Mouse (Mus musculus) limb, embryonic 15.5 days (tissue): Measurements from ENCODE around the gene Slc35g3. TPM values are rescaled to one million over a fixed set of nuclear protein-coding genes. Genes with fewer than 3 reads are reported as not detected.

Experiments
- ATAC-seq: fragments of 200-750 bp; cut with Nextera tagmentation; 2 replicates; pipeline ENCODE4 v1.8.0; 2017; ENCODE audit warnings: low read depth, moderate TSS enrichment; ENCODE audit not compliant: insufficient number of reproducible peaks, low FRiP score, low TSS enrichment
- H3K27ac ChIP-seq: fragments of 300-500 bp; sonication (generic); 2 replicates; pipeline ENCODE4 v1.5.1; 2015; ENCODE audit warnings: moderate library complexity, mild to moderate bottlenecking, inconsistent platforms
- H3K27me3 ChIP-seq: fragments of 300-500 bp; sonication (generic); 2 replicates; pipeline ENCODE4 v1.6.1; 2015; ENCODE audit warnings: inconsistent platforms
- H3K36me3 ChIP-seq: fragments of 300-500 bp; sonication (generic); 2 replicates; pipeline ENCODE4 v1.6.1; 2015; ENCODE audit warnings: inconsistent platforms
- H3K4me1 ChIP-seq: fragments of 300-500 bp; sonication (generic); 2 replicates; pipeline ENCODE4 v1.6.1; 2015; ENCODE audit warnings: inconsistent platforms
- H3K4me2 ChIP-seq: fragments of 300-500 bp; sonication (generic); 2 replicates; pipeline ENCODE4 v1.6.1; 2015; ENCODE audit warnings: mild to moderate bottlenecking, inconsistent platforms
- H3K4me3 ChIP-seq: fragments of 300-500 bp; sonication (generic); 2 replicates; pipeline ENCODE4 v1.5.1; 2015; ENCODE audit warnings: mild to moderate bottlenecking, inconsistent platforms
- H3K9ac ChIP-seq: fragments of 300-500 bp; sonication (generic); 2 replicates; pipeline ENCODE4 v1.6.1; 2015; ENCODE audit warnings: inconsistent platforms
- H3K9me3 ChIP-seq: fragments of 300-500 bp; sonication (generic); 2 replicates; pipeline ENCODE4 v1.6.1; 2016; ENCODE audit warnings: inconsistent platforms
- WGBS: fragments of 180-500 bp; shearing (Covaris S2); methylation state at CpG from one replicate; pipeline ENCODE4 v1.1.7; 2015; 5-methylcytosine and 5-hydroxymethylcytosine counted together
- polyA plus RNA-seq: library from polyadenylated mRNA; unstranded; fragments of >200 nt; fragmentation: Nextera tagmentation; extraction: Ambion mirVana; gene quantifications from 2 replicates; pipeline ENCODE4 v1.2.1, GENCODE M21; 2015

Slc35g3 gene
- polyA plus RNA-seq, 1 experiment from 2014 or later, result 0.09 TPM

- H3K36me3 ChIP-seq, result peaks cover 16% of the 10 kb centered on the region
- no peak overlapping the region for H3K4me2 ChIP-seq
- ATAC-seq, result no peak
- no peaks in the 10 kb centered on the region for H3K9me3 ChIP-seq
- no peak overlapping the region for H3K27ac ChIP-seq
- no peak overlapping the region for H3K4me3 ChIP-seq
- peaks cover 22% of the 10 kb centered on the region for H3K4me1 ChIP-seq
- no peak overlapping the region for H3K9ac ChIP-seq
- H3K27me3 ChIP-seq, result no peaks in the 10 kb centered on the region
- WGBS, result 25% methylated on average over 4 of the region's 4 CpGs
These were observed 20.1 kb upstream of the Slc35g3 start for GRCm38 (mm10) chr11:69781828-69782227.

- Histone ChIP-seq H3K27ac (no peak overlapping the region), H3K36me3 (peaks cover 34% of the 10 kb centered on the region), H3K4me3 (no peak overlapping the region), H3K27me3 (no peaks in the 10 kb centered on the region), H3K9ac (no peak overlapping the region), H3K4me1 (peaks cover 14% of the 10 kb centered on the region), H3K9me3 (no peaks in the 10 kb centered on the region), H3K4me2 (no peak overlapping the region)
- 29% methylated on average over 7 of the region's 7 CpGs for WGBS
- ATAC-seq, result no peak
These were observed 17.2 kb upstream of the Slc35g3 start for GRCm38 (mm10) chr11:69778985-69779384.

DNA sequence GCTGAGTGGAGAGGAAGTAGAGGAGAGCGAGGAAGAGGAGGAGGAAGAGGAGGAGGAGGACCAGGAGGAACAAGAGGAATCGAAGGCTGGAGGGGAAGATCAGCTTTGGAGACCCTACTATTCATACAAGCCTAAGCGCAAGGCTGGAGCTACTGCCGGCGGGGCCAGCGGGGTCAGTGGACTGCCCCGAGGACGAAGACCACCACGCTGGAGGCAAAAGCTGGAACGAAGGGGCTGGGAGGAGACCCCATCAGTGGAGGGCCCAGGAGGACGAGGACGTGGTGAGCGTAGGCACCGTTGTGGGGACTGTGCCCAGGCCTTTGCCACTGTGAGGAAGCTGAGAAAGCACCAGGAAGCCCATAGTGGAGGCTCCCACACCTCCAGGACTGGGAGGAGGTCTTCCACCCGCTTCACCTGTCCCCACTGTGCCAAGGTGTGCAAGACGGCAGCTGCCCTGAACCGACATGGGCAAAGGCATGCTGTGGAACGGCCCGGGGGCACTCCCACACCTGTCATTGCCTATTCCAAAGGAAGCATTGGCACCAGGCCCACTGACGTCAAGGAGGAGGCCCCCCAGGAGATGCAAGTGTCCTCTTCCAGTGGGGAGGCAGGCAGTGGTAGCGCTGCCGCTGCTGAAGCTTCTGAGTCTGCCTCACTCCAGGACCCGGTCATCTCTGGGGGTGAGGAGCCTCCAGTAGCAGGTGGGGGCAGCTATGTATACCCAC lies 16.7 kb upstream of the Slc35g3 start:
- H3K36me3 ChIP-seq, result peaks cover 34% of the 10 kb centered on the region
- no peak overlapping the region for H3K9ac ChIP-seq
- H3K9me3 ChIP-seq, result no peaks in the 10 kb centered on the region
- no peak overlapping the region for H3K4me3 ChIP-seq
- H3K27me3 ChIP-seq, result no peaks in the 10 kb centered on the region
- H3K4me1 ChIP-seq, result peaks cover 14% of the 10 kb centered on the region
- no peak overlapping the region for H3K27ac ChIP-seq
- no peak for ATAC-seq
- no peak overlapping the region for H3K4me2 ChIP-seq
- WGBS, result 58% methylated on average over 23 of the region's 23 CpGs

DNA sequence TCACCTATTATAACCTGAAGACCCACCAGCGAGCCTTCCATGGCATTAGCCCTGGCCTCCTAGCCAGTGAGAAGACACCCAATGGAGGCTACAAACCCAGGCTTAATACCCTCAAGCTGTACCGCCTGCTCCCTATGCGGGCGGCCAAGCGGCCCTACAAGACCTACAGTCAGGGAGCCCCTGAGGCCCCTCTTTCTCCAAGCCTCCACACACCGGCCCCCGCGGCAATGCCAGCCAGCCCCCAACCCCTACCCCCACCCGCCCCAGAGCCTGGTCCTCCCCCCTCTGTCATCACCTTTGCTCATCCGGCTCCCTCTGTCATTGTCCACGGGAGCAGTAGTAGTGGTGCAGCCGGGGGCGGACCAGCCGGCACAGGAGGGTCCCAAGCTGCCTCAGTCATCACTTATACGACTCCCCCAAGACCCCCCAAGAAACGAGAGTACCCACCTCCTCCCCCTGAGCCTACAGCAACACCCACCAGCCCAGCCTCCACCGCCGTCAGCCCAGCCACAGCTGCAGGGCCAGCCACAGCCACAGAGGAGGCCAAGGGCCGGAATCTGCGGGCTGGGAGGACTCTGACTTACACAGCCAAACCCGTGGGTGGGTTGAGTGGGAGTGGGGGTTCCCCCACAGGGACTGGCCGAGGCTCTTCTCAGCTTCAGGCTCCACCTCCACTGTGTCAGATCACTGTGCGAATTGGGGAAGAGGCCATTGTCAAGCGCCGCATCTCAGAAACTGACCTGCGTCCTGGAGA lies 15.9 kb upstream of the Slc35g3 start:
- H3K27me3 ChIP-seq, result no peaks in the 10 kb centered on the region
- H3K36me3 ChIP-seq, result peaks cover 34% of the 10 kb centered on the region
- peaks cover 14% of the 10 kb centered on the region for H3K4me1 ChIP-seq
- no peak overlapping the region for H3K27ac ChIP-seq
- no peak overlapping the region for H3K4me2 ChIP-seq
- H3K9ac ChIP-seq, result no peak overlapping the region
- no peak for ATAC-seq
- no peaks in the 10 kb centered on the region for H3K9me3 ChIP-seq
- H3K4me3 ChIP-seq, result no peak overlapping the region
- WGBS, result 67% methylated on average over 25 of the region's 26 CpGs

- H3K27ac ChIP-seq, result no peak overlapping the region
- H3K4me1 ChIP-seq, result peaks cover 14% of the 10 kb centered on the region
- no peak overlapping the region for H3K9ac ChIP-seq
- ATAC-seq, result no peak
- H3K4me3 ChIP-seq, result no peak overlapping the region
- H3K9me3 ChIP-seq, result no peaks in the 10 kb centered on the region
- no peak overlapping the region for H3K4me2 ChIP-seq
- WGBS, result 79% methylated on average over 20 of the region's 20 CpGs
- no peaks in the 10 kb centered on the region for H3K27me3 ChIP-seq
- peaks cover 34% of the 10 kb centered on the region for H3K36me3 ChIP-seq
These were observed 14.7 kb upstream of the Slc35g3 start for GRCm38 (mm10) chr11:69776488-69776887.

DNA sequence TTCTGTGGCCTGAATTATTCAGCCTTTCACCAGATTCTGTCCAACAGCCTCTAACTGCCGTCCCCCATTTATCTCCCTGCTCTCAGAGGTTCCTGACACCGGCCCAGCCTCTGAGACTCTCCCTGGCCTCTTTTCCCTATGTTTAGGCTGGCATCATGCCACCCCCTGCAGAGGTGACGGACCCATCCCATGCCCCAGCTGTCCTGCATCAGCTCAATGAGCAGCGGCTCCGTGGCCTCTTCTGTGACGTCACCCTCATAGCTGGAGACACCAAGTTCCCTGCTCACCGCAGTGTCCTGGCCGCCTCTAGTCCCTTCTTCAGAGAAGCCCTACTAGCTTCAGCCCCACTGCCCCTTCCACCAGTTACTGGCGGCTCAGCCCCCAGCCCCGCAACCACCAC lies 13.9 kb upstream of the Slc35g3 start:
- no peak overlapping the region for H3K4me3 ChIP-seq
- peaks cover 37% of the 10 kb centered on the region for H3K36me3 ChIP-seq
- no peak overlapping the region for H3K4me2 ChIP-seq
- H3K9ac ChIP-seq, result no peak overlapping the region
- WGBS, result 69% methylated on average over 10 of the region's 10 CpGs
- no peak for ATAC-seq
- H3K4me1 ChIP-seq, result peaks cover 14% of the 10 kb centered on the region
- no peaks in the 10 kb centered on the region for H3K27me3 ChIP-seq
- H3K9me3 ChIP-seq, result no peaks in the 10 kb centered on the region
- H3K27ac ChIP-seq, result no peak overlapping the region

DNA sequence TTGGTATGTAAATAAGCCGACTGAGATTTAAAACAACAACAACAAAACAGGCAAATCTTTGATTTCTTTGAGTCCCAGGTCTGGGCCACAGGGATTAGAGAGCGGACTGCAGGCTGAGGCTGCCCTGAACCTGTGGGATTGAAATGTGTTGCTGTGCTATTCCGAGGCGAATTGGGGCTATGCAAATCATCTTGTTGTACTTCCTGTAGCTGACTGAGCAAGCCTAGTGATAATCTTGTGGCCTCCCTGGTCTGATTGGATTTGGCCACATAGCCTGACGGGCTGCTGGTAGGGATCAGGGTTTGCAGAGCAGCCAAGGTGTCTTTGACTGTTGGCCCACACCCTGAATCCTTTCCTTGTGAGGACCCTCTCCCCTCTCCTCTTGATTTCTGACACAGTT lies 13.2 kb upstream of the Slc35g3 start:
- ATAC-seq, result no peak
- WGBS, result 68% methylated on average over 5 of the region's 5 CpGs
- Histone ChIP-seq H3K9me3 (no peaks in the 10 kb centered on the region), H3K36me3 (peaks cover 40% of the 10 kb centered on the region), H3K4me1 (peaks cover 14% of the 10 kb centered on the region), H3K4me2 (no peak overlapping the region), H3K27ac (no peak overlapping the region), H3K27me3 (no peaks in the 10 kb centered on the region), H3K4me3 (no peak overlapping the region), H3K9ac (no peak overlapping the region)

- peak overlapping the region; percentile 94 for H3K27ac ChIP-seq
- 48% methylated on average over 4 of the region's 4 CpGs for WGBS
These were observed 5.8 kb upstream of the Slc35g3 start for GRCm38 (mm10) chr11:69767625-69767909.

DNA sequence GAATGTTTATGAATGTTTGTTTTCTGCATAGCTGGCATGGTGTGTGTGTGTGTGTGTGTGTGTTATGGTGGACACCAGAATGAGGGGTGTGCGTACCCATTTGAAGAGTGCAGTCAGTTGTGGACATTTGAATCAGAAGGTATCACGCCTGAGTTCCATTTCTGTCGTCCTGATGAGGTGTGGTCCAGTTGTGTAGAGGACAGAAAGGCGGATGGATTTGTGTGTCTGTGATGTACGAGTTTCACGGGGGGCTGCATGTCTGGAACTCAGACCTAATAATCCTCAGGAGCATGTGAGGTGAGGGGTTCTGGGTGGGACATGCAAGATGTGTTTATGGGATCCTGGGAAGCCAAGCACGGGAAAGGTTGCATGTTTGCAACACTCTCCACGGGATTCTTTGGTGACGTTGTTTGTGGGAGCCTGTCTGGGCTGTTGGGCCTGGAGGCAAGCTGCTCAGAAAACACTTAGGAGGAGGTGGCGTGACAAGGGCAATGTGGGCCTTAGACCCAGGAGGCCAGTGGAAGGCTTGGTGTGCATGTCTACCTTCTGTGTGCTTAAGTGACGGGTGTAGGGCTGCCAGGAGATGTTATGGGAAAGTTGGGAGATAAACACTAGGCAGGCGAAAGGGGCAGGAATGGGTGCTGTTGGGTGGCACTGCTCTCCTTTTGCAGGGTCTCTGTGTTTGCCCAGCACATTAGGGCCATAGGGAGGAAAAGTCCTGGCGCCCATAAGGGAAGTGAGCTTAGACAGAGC lies 5.3 kb upstream of the Slc35g3 start:
- Histone ChIP-seq H3K36me3 (0 out of 2 replicates have a peak, but pooled peaks cover 6% of the 10 kb centered on the region), H3K4me1 (peaks cover 33% of the 10 kb centered on the region), H3K9ac (peak overlapping the region; percentile 92; the same call in 1 of the 2 replicates), H3K27me3 (no peaks in the 10 kb centered on the region), H3K4me3 (peak overlapping the region; percentile 90), H3K9me3 (no peaks in the 10 kb centered on the region), H3K4me2 (peak overlapping the region; percentile 71), H3K27ac (peak overlapping the region; percentile 94)
- ATAC-seq, result no peak
- WGBS, result 45% methylated on average over 13 of the region's 13 CpGs

More at GRCm38 (mm10) chr11:69767625-69767909, 5.8 kb upstream of the Slc35g3 start:
- H3K4me1 ChIP-seq, result peaks cover 33% of the 10 kb centered on the region
- H3K4me2 ChIP-seq, result peak overlapping the region; percentile 71
- H3K36me3 ChIP-seq, result 0 out of 2 replicates have a peak, but pooled peaks cover 6% of the 10 kb centered on the region
- peak overlapping the region; percentile 90 for H3K4me3 ChIP-seq
- no peaks in the 10 kb centered on the region for H3K9me3 ChIP-seq
- no peaks in the 10 kb centered on the region for H3K27me3 ChIP-seq
- H3K9ac ChIP-seq, result no peak overlapping the region
- no peak for ATAC-seq

- H3K27ac ChIP-seq, result peak overlapping the region; percentile 94
- ATAC-seq, result peak; percentile 73
- under 1% methylated on average over 37 of the region's 37 CpGs for WGBS
These were observed 4.4 kb upstream of the Slc35g3 start for GRCm38 (mm10) chr11:69766126-69766609.

DNA sequence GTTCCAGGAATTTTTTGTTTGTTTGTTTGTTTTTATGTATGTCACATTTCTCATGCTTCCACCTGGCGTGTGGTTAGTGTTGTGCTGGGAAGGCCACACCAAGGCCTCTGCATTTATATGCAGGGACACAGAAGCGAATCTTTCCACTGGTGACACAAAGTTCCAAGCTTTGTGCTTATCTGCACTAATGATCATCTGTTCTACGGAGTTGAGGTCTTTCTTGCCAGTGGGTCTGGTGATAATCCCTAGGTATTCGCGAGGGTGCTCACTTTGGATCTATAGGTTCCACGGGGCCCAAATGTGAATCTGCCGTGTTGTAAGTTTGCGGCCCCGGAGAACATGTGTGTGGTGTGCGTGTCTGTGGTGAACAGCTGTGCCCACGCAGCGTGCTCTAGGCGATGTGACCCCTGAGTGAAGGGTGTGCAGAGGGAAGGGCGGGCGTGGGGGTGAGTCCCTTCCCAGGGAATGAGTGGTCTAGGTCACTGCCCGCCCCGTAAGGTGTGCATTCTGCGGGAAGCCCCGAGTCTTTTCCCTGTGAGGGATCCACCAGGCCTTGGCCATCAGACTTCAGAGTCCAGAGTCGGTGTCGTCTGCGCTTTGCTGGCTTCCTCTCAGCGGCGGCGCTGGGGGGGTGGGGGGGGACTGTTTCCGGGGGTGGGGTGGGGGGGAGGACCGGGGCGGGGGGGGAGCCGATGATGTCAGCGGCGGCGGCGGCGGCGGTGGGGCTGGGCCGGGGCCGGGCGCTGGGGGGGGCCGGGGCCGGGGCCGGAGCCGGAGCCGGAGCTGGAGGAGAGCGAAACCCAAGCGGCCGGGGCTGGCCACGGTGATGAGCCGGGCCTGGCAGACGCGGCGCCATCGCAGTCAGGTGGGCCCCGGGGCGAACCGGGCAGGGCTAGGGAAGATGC lies 3.7 kb upstream of the Slc35g3 start, which contains the start of gene Zbtb4:
TSS of gene Zbtb4 (plus strand) at position 692 of the 905 bp plus-strand sequence.
- Histone ChIP-seq H3K36me3 (0 out of 2 replicates have a peak, but pooled peaks cover under 1% of the 10 kb centered on the region), H3K27ac (peak within 1 kb of the TSS; percentile 94), H3K27me3 (no peaks in the 10 kb centered on the region), H3K4me1 (peaks cover 34% of the 10 kb centered on the region), H3K9me3 (no peaks in the 10 kb centered on the region), H3K9ac (peak within 1 kb of the TSS; percentile 92), H3K4me3 (peak within 1 kb of the TSS; percentile 90), H3K4me2 (peak within 1 kb of the TSS; percentile 71)
- WGBS, result 15% methylated on average over 31 of the region's 55 CpGs
- ATAC-seq, result peak; percentile 61

More at GRCm38 (mm10) chr11:69766126-69766609, 4.4 kb upstream of the Slc35g3 start:
- H3K9ac ChIP-seq, result peak overlapping the region; percentile 92
- no peaks in the 10 kb centered on the region for H3K9me3 ChIP-seq
- 0 out of 2 replicates have a peak, but pooled peaks cover 4% of the 10 kb centered on the region for H3K36me3 ChIP-seq
- H3K4me1 ChIP-seq, result peaks cover 33% of the 10 kb centered on the region
- H3K27me3 ChIP-seq, result no peaks in the 10 kb centered on the region
- H3K4me3 ChIP-seq, result peak overlapping the region; percentile 90
- peak overlapping the region; percentile 71 for H3K4me2 ChIP-seq
